Mouse (Mus musculus): ENCODE data around the gene Urad. TPM values are rescaled to one million over a fixed set of nuclear protein-coding genes. Genes with fewer than 3 reads are reported as not detected.

Urad gene
- polyA plus RNA-seq, 1 experiment from 2014 or later, result not detected

DNA sequence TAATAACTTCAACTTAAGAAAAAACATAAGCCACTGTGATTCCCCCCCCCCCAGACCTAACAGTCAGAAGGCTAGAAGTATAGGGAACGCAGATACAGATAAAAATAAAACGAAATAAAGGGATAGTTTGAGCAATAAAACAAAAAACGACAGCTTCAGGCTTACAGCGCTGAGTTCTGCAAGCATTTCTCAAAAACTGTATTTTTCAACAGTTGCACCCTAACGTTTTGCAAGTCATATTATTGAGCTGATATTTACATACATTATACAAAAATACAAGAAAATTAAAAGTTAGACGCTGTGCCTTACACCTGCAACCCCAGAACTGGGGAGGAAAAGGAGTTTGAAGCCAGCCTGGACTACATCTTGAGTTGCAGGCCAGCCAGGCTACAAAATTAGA is 52.9 kb downstream of the Urad start:
- Histone ChIP-seq H3K9ac (replicated peaks; ENCODE audit: low read length) (no peak overlapping the region), H3K9me3 (ENCODE audit: control insufficient read depth, low read length) (no peaks in the 10 kb centered on the region), H3K27ac (replicated peaks; ENCODE audit: low read depth, low read length) (no peak overlapping the region), H3K4me1 (ENCODE audit: control insufficient read depth, insufficient read depth, low read length) (no peaks in the 10 kb centered on the region), H3K36me3 (ENCODE audit: control insufficient read depth, insufficient read depth, low read length) (no peaks in the 10 kb centered on the region), H3K4me2 (ENCODE audit: low read length) (no peak overlapping the region), H3K27me3 (ENCODE audit: control insufficient read depth, insufficient read depth, low read length) (peaks cover 96% of the 10 kb centered on the region), H3K4me3 (replicated peaks; ENCODE audit: low read depth, low read length) (no peak overlapping the region)
- ATAC-seq (ENCODE audit: low FRiP score, low TSS enrichment) (no peak), DNase-seq (no peak)
- WGBS, result 4% methylated on average over 6 of the region's 6 CpGs

DNA sequence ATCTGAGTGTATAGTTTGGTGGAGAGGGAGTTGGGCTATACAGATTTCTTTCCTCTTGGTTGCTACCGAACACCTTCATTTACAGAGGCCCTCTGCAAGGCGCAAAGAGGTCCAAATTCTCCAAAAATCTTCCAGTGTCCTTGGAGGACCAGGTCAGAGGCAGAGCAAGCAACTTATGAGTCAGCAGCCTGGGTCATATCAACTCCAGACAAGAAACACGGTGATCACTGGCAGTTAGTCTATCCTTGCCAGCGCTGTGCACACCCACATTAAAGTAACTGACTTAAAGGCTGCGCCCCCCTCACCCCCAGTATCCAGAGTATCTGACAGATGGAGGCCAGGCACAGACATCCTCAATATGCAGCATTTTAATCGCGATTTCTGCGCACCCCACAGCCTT is 53.5 kb downstream of the Urad start:
- no peaks in the 10 kb centered on the region for H3K4me1 ChIP-seq (ENCODE audit: control insufficient read depth, insufficient read depth, low read length)
- no peak for DNase-seq
- under 1% methylated on average over 8 of the region's 8 CpGs for WGBS
- H3K27ac ChIP-seq (replicated peaks; ENCODE audit: low read depth, low read length), result no peak overlapping the region
- H3K36me3 ChIP-seq (ENCODE audit: control insufficient read depth, insufficient read depth, low read length), result no peaks in the 10 kb centered on the region
- ATAC-seq (ENCODE audit: low FRiP score, low TSS enrichment), result no peak
- peaks cover 94% of the 10 kb centered on the region for H3K27me3 ChIP-seq (ENCODE audit: control insufficient read depth, insufficient read depth, low read length)
- no peak overlapping the region for H3K4me3 ChIP-seq (replicated peaks; ENCODE audit: low read depth, low read length)
- no peaks in the 10 kb centered on the region for H3K9me3 ChIP-seq (ENCODE audit: control insufficient read depth, low read length)
- H3K4me2 ChIP-seq (ENCODE audit: low read length), result no peak overlapping the region
- no peak overlapping the region for H3K9ac ChIP-seq (replicated peaks; ENCODE audit: low read length)

DNA sequence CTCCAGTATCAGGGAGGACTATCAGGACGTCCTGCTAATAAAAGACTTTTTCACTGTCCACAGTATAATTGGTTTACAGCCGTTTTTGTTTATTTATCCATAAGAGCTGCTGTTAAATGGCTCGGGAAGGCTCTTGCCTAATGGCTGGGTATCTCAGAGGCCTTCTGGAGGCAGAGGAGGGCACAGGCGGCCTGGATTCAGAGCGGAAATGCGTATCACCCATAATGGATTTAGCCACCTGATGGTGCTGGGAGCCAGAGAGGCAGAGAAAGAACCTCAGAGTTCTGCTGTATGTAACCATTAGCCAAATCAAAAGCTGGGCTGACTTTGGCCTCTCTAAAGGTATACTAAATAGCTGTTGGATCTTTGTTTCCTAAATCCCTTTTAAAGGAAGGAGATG is 54.8 kb downstream of the Urad start:
- H3K9ac ChIP-seq (replicated peaks; ENCODE audit: low read length), result no peak overlapping the region
- no peak overlapping the region for H3K4me2 ChIP-seq (ENCODE audit: low read length)
- no peaks in the 10 kb centered on the region for H3K9me3 ChIP-seq (ENCODE audit: control insufficient read depth, low read length)
- ATAC-seq (ENCODE audit: low FRiP score, low TSS enrichment) (no peak), DNase-seq (no peak)
- H3K4me1 ChIP-seq (ENCODE audit: control insufficient read depth, insufficient read depth, low read length), result no peaks in the 10 kb centered on the region
- no peaks in the 10 kb centered on the region for H3K36me3 ChIP-seq (ENCODE audit: control insufficient read depth, insufficient read depth, low read length)
- 9% methylated on average over 6 of the region's 6 CpGs for WGBS
- no peak overlapping the region for H3K4me3 ChIP-seq (replicated peaks; ENCODE audit: low read depth, low read length)
- H3K27me3 ChIP-seq (ENCODE audit: control insufficient read depth, insufficient read depth, low read length), result peaks cover 81% of the 10 kb centered on the region
- no peak overlapping the region for H3K27ac ChIP-seq (replicated peaks; ENCODE audit: low read depth, low read length)

Small RNAs within 50 kb of the gene (microRNA-seq; reads per million reads assigned to microRNA genes)
- not detected for gene Mir7k

Other genes with a start within 250 kb of the Urad start
- gene Lnx2, start 245.9 kb downstream of the Urad start, polyA plus RNA-seq (2014; fragmentation: Nextera tagmentation; extraction: Ambion mirVana), result 4.1 and 5.2 TPM in 2 replicates
- gene Polr1d, start 245.4 kb downstream of the Urad start, polyA plus RNA-seq (2014; fragmentation: Nextera tagmentation; extraction: Ambion mirVana), result 102 and 107 TPM in 2 replicates
- 5.7 and 8.6 TPM in 2 replicates for gene Gsx1, start 133.7 kb downstream of the Urad start, polyA plus RNA-seq (2014; fragmentation: Nextera tagmentation; extraction: Ambion mirVana)
- not detected in 2 replicates for gene Pdx1, start 52.5 kb downstream of the Urad start, polyA plus RNA-seq (2014; fragmentation: Nextera tagmentation; extraction: Ambion mirVana)
- not detected in 2 replicates for gene Cdx2, start 15.2 kb downstream of the Urad start, polyA plus RNA-seq (2014; fragmentation: Nextera tagmentation; extraction: Ambion mirVana)
- gene Flt3, start 78.0 kb upstream of the Urad start, polyA plus RNA-seq (2014; fragmentation: Nextera tagmentation; extraction: Ambion mirVana), result 0.27 and 0.34 TPM in 2 replicates
- gene Pan3, start 107.7 kb upstream of the Urad start, polyA plus RNA-seq (2014; fragmentation: Nextera tagmentation; extraction: Ambion mirVana), result 64.8 and 69.5 TPM in 2 replicates

Measured in midbrain, embryonic 14.5 days (tissue).